Mouse (Mus musculus) activated CD4-positive, CD25-positive, alpha-beta regulatory T cell, adult 4 months (primary cell): ENCODE measurements around the gene Cd151. TPM values are rescaled to one million over a fixed set of nuclear protein-coding genes. Genes with fewer than 3 reads are reported as not detected.
"Not testable (repeated sequence)": the region's sequence is repeated elsewhere in the genome, so short reads cannot be mapped to it uniquely, and the experiment has no call there.

ENCODE experiments used
- ATAC-seq: one replicate; pipeline ENCODE4 v1.8.0; 2017
- polyA plus RNA-seq, 2 experiments: library from polyadenylated mRNA; unstranded; fragments of 100-300 nt; shearing (Covaris generic); gene quantifications; one replicate each; pipeline ENCODE4 v1.2.1; 2017

Gene Cd151
- polyA plus RNA-seq, 2 experiments from 2014 or later = 8.3 to 8.7 TPM

DNA sequence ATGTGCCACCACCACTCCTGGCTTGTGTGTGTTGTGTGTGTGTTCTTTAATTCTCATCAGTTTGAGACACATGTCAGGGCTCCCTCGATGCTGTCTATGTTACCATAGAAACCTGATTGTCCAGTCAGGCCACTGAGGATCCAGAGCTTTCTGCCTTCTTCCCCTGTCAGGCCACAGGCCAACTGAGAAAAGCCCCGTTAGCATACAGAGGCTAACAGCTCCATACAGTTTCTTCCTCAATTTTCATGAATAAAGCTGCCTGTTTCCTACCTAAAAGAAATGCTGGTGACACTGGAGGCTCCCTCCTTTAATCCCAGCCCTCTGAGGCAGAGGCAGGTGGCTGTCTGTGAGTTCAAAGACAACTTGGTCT is 30.7 kb upstream of the Cd151 start:
- no peak for ATAC-seq

DNA sequence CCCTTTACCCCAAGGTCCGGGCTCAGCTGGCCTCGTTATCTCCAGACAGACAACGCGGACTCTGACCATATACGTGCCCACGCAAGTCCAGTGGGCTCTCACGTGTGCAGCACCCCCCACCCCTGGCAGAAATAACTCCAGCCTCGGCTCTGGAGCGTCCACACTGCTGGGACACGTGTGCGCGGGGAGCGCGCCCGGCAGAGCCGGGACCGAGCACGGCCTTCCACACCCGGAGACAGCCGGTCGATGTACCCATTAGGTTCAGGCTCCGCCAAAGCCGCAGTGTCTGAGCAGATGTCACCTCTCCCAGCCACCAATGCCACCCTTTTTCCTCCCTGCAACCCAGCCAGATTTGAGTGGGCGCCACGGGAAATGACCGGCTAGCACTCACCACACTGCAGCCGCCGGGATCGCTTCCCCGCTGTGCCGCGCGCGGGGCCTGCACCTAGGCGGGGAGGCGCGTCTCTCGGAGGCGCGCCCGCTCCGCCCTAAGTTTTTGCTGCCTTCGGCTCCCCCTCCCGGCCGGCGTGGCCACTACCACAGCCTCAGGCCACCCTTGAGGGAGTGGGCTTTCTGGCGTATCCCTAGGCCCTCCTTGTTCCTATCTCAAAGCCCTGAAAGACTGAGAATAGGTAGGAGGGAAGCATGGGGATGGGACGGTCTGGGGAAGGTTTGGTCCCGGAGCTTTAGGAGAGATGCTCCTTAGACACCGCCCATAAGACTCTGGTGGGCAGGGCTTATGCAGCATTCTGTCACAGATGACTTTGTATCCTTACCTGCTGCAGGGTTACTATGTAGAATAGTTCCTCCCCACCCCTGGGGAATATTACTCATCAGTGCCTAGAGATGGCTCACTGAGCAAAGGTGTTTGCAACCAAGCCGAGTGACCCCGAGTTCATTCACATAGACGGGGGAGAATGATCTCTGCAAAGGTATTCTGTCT is 29.7 kb upstream of the Cd151 start, which contains the start of gene Slc25a22:
Gene Slc25a22, minus strand, starts transcription at position 715 of the 943 bp plus-strand sequence.
- ATAC-seq = peak; percentile 81

DNA sequence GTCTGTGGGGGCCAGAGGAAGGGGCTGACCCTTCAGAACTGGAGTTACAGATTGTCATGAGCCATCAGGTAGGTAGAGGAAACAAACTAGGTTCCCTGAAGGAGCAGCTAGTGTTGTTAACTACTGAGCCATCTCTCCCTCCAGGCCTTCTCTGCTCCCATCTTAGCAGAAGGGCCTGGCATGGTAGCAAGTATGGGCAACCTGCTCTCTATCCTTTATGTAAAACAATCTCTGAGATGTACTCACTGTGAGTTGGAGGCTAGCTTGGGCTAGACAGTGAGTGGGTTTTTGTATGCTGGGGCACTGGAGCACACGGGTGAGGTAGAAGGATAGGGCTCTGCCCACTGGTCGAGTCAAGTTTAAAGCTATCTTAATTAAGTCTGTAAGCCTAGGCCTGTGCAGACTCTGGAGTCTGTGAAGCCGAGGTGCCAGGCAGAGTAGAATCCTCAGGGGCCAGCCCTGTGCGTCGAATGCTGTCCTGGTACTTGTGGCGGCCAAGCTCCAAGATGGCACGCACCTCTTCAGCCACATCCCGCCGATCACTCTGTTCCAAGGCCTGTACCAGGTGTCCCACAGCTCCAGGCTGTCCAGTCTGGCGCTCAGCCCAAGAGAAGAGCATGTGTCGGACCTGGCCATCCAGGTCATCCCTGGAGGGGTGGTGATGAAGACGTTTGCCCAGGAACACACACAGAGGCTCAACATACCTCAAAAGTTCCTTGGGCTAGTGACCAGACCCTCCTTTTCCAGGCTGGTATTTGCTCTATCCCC is 28.8 kb upstream of the Cd151 start:
- ATAC-seq = no peak

DNA sequence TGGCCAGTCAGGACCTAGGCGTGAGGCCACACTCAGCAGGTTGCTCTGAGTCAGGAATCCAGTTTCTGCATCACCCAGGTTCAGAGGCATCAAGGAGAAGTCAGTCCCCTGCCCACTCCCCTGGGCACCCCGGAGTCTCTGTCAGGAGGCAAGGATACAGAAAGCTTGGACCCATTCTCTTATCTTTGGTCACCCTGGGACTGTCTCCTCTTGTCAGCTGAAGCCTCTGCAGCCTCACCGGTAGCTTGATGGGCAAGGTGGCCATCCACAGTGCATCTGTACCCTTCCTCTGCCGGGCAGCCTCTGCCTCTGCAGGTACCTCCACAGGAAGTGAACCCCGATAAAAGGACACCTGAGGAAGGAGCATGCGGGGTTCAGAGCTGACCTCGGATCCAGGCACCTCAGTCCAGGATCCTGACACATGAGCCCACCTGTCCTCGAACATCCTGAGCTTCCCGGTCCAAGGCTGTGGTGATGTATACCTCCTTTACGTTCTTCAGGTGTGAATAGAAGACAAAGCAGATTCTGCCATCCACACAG is 28.0 kb upstream of the Cd151 start:
- no peak for ATAC-seq

DNA sequence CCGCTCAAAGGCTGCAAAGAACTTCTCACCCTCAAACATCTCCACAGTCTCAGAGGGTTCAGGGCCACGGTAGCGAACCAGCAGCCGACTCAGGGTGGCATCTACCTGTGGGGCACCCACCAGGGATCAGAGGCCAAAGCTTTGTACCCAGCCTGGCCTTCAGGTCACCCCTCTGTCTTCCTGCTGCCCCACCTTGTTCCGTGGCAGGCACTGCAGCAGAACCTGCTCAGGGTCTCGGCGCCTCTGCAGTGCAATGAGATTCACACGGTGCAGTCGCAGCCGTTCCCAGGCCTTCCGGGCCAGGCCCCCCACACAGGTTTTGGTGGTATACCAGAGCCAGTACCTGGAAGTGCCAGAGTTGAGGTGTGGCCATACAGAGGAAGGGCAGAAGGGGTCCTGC is 27.4 kb upstream of the Cd151 start:
- no peak for ATAC-seq

DNA sequence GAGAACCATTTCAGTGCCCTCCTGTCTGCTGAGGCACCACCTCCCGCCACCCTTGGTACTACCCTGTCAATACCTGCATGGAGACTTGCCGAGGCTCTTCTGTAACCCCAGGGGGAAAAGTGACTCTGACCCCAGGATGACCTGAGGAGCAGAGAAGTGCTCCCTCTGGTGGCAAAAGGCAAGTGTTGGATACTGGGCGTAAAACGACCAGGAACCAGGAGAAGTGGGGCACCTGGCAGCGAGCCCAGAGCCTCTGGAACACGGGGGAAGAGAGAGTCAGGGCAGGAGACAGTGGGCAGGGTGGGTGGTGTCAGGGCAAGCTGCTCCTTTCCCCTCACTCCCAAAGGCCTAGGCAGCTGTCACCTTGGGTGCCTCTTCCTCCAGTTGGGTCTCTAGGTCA is 26.6 kb upstream of the Cd151 start:
- no peak for ATAC-seq

DNA sequence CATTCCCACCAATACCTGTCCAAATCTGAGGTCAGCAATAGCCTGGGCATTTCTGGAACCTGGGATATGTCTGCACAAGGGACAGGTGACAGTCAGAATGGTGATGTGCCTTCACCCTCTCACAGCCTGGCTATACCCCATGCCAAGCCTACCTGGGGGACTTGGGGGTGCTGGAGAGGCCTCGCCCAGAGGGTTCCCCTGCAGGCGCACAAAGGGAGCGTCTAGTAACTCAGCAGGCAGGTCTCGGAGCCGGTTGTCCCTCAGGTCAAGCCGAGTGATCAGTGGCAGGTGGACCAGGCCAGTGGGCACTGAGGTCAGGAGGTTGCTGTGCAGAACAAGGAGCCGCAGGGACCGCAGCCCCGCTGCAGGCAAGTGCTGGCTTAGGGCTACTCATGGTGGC is 25.7 kb upstream of the Cd151 start:
- ATAC-seq = no peak

DNA sequence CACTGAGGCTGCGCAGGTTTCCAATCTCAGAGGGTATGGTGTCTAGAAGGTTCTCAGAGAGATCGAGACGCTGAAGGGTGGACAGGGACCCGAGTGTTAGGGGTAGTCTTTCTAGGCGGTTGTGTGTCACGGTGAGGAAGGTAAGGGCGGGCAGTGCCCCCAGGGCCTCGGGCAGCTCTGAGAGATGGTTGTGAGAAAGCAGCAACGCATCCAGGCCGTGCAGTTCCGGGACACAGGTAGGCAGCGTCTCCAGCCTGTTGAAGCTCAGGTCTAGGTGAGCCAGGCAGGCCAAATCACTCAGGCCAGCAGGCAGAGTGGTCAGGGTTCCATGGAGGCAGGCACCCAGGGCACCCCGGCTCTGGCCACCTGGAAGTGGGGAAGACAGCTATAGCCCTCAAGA is 25.0 kb upstream of the Cd151 start:
- ATAC-seq = no peak

DNA sequence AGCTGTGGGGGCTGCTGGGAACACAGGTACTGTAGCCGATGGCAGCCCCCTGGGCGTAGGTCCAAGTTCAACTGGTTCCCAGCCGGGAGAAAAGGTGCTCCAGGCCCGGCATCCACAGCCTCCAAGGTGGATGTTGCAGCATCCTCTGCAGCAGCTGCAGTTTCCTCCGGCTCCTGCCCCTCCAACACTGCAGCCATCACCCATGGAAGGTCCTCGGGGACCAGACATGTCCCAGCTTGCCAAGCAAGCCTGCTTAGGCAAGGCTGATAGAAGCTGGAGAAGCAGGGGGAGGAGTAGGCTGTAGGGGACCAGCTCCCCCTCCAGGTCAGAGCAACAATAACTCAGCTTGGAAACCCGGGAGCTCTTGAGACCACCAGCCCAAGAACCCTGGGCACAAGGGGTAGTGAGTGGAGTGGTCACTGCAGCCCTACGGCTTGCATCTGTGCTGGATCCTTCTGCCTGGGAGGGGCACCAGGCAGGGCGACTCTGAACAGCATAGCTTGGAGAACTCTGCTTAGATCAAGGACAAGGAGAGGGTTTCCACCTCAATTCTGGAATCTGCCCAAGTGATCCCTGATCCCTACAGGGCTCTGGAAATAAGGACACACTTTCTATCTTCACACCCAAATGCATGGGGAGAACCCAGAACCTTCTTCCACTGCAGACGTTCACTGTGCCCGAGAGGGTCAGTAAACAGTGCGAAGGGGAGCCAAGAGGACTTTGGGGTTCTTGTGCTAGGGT is 23.9 kb upstream of the Cd151 start:
- no peak for ATAC-seq

DNA sequence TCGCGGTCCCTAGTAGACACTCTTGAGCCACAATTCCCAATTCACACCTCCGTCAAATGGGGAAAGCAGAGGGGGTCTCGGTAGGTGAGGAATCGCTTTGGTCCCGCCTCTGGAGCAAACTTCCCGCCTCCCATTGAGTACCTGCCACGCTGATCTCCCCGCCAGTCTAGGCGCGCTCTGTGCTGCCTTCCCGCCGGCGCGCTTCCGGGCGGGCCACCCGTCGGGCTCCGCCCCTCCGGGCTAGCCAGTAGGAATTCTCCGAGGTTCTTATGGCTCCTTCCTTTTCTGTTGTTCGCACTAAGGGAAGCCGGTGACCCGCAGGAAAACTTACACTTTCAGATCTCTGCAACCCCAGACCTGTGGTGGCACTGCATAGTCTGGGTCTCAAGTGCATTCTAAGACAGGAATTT is 23.4 kb upstream of the Cd151 start, which contains the start of gene Pidd1:
Gene Pidd1, minus strand, starts transcription at position 198 of the 410 bp plus-strand sequence.
- ATAC-seq = peak; percentile 44

DNA sequence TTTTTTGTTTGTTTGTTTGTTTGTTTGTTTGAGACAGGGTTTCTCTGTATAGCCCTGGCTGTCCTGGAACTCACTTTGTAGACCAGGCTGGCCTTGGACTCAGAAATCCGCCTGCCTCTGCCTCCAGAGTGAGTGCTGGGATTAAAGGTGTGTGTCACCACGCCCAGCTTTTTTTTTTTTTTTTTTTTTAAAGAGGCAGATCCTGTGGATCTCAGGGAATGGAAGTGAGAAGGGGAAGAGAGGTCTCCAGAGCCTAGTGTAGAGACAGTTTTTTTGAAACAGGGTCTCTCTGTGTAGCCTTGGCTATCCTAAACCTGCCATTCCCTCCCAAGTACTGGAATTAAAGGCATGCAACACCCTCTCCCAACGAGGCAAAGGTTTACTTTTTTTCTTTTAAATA is 20.8 kb upstream of the Cd151 start:
- not testable (repeated sequence) for ATAC-seq

DNA sequence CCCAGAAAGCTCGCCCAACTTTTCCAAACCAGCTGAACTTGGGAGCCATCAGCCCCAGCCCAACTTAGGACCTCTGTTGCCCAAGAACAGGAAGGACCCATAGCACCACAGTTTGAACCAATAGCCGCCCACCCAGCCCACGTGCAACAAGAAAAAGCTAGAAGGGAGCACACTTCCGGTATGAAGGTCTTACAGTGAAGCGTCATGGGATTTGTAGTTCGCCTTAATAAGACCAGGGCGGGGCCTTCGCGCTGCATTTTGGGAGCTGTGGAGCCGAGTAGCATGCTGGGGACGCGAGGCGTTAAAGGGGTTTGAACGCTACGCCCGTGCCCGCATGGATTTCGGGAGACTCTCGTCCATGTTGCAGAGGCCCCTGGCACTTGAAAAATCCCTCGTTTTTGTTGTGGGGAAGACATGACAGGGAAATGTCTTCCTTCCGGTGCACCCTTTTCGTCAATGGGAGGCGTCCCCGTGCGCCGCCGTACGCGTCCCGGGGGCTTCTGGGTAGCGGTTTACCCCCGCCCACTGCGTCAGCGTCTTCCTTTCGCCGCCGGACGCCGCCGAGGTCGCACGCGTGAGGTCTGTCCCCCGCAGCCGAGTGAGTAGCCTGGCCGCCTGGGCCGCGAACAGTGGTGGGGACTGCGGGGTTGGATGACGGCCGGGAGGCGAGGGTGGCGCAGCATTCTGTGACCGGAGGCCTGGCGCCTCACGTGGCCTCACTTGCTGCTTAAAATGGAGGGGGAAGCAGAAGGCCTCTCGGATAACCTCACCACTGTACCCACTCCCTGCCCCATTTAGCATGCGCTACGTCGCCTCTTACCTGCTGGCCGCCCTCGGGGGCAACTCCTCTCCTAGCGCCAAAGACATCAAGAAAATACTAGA is 19.8 kb upstream of the Cd151 start, which contains the start of gene Rplp2:
Gene Rplp2, plus strand, starts transcription at position 261 of the 882 bp plus-strand sequence.
- ATAC-seq = peak; percentile 87

DNA sequence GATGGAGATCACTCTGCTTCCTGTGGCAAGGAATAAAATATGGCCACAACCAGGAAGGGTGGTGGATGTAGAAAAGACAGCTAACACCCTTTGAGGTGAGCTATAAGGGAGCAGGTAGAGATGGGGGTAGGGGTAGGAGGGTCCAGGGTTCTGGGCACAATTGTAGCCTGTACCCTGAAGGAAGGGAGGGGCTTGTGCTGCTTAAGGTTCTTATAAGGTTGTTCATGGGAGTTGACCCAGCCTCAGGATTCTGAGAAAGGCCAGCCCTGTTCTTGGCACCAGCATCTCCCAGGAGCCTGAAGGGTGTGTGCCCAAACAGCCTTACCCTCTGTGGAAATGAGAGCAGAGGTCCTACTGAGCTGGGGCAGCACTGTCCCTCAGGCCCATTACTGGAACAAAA is 15.3 kb upstream of the Cd151 start:
- ATAC-seq = no peak

DNA sequence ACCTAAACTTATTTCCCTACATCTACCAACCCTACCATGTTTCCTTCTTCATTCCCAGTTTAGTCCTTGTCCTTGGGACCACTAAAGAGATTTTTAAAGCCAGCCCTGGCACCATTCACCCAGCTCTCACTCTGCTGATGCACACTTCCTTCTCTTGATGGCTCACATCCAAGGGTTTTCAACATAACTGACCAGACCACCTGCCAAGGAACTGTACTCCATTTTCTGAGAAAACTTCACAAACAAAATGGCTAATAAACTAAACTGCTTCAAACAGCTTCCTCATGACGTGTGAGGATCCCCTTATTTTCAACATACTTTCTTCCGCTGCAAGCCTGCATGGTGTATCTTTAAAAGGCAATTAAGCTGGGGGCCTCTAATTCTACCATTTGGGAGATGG is 13.6 kb upstream of the Cd151 start:
- no peak for ATAC-seq

DNA sequence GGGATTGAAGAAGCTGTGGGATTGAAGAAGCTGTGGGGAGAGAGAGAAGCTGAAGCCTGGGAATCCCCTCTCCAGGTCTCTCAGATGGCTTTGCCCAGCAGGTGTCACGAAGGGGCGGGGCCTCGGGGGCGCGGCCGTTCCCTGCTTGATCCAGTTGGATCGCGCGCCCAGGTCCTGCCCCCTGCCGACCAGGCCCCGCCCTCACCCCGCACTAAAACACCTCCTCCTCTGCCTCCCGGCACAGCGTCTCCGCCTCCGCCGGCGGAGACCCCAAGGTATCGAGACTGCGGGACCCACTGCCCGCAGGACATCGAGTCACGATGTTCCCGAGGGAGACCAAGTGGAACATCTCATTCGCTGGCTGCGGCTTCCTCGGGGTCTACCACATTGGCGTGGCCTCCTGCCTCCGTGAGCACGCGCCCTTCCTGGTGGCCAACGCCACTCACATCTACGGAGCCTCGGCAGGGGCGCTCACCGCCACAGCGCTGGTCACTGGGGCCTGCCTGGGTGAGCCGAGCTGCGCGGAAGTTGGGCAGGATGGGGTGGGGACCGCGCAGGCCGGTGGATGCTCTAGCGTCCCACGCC is 12.1 kb upstream of the Cd151 start, which contains the start of gene Pnpla2:
Gene Pnpla2, plus strand, starts transcription at position 232 of the 585 bp plus-strand sequence.
- peak; percentile 81 for ATAC-seq

DNA sequence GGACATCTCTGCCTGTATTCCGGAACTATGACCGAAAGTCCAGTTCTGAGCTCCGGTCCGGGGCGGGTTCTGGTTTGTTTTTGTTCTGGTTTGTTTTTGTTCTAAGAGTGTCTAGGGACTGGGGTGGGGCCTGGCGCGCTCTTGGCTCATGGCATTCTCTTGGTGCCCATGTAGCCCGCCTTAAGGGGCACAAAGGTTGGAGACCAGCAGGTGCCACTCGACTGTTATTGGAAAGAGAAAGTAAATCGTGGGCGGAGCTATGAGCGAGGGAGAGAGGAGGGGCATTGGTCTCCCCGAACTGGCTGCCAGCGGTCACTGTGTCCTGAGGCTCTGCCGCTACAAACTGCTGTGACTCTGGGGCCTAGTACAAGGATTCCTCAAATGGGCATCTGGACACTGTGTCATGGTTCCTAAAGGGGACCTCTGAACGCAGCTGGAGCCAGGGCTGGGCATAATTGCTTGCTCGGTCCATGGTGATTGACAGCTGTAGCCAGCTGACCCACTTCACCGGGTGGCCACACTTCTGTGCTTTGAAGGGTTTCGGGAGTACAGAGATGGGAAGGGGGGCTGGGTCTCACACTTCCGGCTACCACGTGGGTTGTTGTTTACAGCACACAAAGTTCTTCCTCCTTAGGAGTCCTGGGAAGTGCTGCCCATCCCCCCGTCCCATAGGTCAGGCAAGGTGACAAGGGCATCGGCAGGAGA is 11.4 kb upstream of the Cd151 start:
- ATAC-seq = peak; percentile 37

DNA sequence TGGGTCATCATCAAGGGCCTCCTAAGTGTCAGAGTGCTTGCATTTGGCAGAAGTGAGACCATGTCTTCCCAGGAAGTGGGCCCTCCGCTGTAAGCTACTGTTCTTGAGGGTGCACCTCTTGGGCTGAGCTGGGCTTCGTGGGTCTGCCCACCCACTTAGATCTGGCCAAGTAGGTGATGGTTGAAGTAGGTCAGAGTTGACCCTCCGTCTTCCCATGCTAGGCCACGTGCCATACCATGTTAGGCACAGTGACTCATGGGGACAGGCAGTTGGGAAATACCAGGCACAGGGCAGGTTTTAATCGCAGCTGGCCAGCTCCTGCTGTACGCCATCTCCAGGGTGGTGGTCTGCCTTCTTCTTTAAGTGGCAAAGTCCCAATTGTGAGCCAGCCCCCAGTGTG is 10.5 kb upstream of the Cd151 start:
- no peak for ATAC-seq

DNA sequence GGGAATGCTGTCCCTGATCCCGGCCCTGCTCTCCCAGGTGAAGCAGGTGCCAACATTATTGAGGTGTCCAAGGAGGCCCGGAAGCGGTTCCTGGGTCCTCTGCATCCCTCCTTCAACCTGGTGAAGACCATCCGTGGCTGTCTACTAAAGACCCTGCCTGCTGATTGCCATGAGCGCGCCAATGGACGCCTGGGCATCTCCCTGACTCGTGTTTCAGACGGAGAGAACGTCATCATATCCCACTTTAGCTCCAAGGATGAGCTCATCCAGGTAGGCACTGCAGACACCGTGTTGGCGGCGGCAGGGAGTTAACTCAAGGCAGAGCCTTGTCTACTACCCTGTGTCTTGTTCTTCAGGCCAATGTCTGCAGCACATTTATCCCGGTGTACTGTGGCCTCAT is 10.0 kb upstream of the Cd151 start:
- no peak for ATAC-seq

DNA sequence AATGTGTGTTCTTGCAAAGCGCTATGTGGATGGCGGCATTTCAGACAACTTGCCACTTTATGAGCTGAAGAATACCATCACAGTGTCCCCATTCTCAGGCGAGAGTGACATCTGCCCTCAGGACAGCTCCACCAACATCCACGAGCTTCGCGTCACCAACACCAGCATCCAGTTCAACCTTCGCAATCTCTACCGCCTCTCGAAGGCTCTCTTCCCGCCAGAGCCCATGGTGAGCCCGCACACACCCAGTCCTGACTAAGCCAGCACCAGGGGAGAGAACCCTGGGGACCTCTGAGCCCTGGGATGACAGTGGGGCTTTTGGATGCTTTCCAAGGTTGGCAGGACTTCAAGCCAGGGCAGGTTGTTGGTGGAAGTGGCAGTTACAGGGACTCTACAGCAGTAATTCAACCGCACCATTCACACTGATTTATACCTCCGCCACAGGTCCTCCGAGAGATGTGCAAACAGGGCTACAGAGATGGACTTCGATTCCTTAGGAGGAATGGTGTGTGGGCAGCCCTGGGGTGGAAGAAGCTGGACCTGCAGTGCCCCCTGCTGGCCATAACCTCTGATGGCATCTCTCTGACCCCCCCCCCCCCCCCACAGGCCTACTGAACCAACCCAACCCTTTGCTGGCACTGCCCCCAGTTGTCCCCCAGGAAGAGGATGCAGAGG is 9.1 kb upstream of the Cd151 start:
- no peak for ATAC-seq

DNA sequence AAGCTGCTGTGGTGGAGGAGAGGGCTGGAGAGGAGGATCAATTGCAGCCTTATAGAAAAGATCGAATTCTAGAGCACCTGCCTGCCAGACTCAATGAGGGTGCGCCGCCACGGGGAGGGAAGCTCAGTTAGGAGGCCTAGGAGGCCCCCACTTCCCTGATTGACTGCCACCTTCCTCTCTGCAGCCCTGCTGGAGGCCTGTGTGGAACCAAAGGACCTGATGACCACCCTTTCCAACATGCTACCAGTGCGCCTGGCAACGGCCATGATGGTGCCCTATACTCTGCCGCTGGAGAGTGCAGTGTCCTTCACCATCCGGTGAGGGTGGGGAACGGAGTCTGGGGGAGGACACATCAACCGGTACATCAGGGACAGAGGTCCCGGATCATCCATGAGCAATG is 8.5 kb upstream of the Cd151 start:
- no peak for ATAC-seq
